Mouse (Mus musculus) spleen, postnatal 10 days (tissue): ENCODE measurements around the gene Grk3.

Experiments
- DNase-seq, 2 experiments: peaks; one replicate each; pipeline ENCODE4 v3.0.0; 2021 to 2022; ENCODE audit warnings: low spot score in 2 of 2

The Grk3 gene

GRCm38 (mm10) chr5:113009183-113009820, 6.3 kb downstream of the Grk3 start:
- DNase-seq, result no peak

- no peak for DNase-seq
Observed at GRCm38 (mm10) chr5:113008496-113008895, 7.1 kb downstream of the Grk3 start.

GRCm38 (mm10) chr5:113006997-113007396, 8.6 kb downstream of the Grk3 start:
- DNase-seq, result no peak

- DNase-seq, result no peak
Observed at GRCm38 (mm10) chr5:113005941-113006391, 9.6 kb downstream of the Grk3 start.

- no peak for DNase-seq
Observed at GRCm38 (mm10) chr5:113002821-113003380, 12.7 kb downstream of the Grk3 start.

- peak in 1 of 2 experiments; percentile 48 for DNase-seq
Observed at GRCm38 (mm10) chr5:112999227-112999626, 16.4 kb downstream of the Grk3 start.

GRCm38 (mm10) chr5:112997516-112998186, 17.9 kb downstream of the Grk3 start:
- DNase-seq, result no peak

GRCm38 (mm10) chr5:112991245-112991644, 24.3 kb downstream of the Grk3 start:
- no peak for DNase-seq

GRCm38 (mm10) chr5:112981931-112982330, 33.7 kb downstream of the Grk3 start:
- DNase-seq, result no peak

GRCm38 (mm10) chr5:112979710-112980109, 35.9 kb downstream of the Grk3 start:
- DNase-seq, result no peak

GRCm38 (mm10) chr5:112979195-112979594, 36.4 kb downstream of the Grk3 start:
- no peak for DNase-seq

GRCm38 (mm10) chr5:112977089-112977488, 38.5 kb downstream of the Grk3 start:
- DNase-seq, result no peak

- DNase-seq, result no peak
Observed at GRCm38 (mm10) chr5:112973596-112973995, 42.0 kb downstream of the Grk3 start.

- DNase-seq, result peak in 1 of 2 experiments; percentile 59
Observed at GRCm38 (mm10) chr5:112972297-112972696, 43.3 kb downstream of the Grk3 start.

- no peak for DNase-seq
Observed at GRCm38 (mm10) chr5:112963495-112963894, 52.1 kb downstream of the Grk3 start.

- no peak for DNase-seq
Observed at GRCm38 (mm10) chr5:112962166-112962565, 53.4 kb downstream of the Grk3 start.

- no peak for DNase-seq
Observed at GRCm38 (mm10) chr5:112960911-112961310, 54.7 kb downstream of the Grk3 start.

GRCm38 (mm10) chr5:112958293-112958692, 57.3 kb downstream of the Grk3 start:
- no peak for DNase-seq

GRCm38 (mm10) chr5:112956841-112957240, 58.8 kb downstream of the Grk3 start:
- no peak for DNase-seq

- no peak for DNase-seq
Observed at GRCm38 (mm10) chr5:112956368-112956767, 59.2 kb downstream of the Grk3 start.

- DNase-seq, result no peak
Observed at GRCm38 (mm10) chr5:112950847-112951246, 64.7 kb downstream of the Grk3 start.

- DNase-seq, result no peak
Observed at GRCm38 (mm10) chr5:112945925-112946324, 69.7 kb downstream of the Grk3 start.

GRCm38 (mm10) chr5:112942244-112942643, 73.3 kb downstream of the Grk3 start:
- no peak for DNase-seq
